Mouse (Mus musculus): ENCODE results near the gene Ufd1. TPM values are rescaled to one million over a fixed set of nuclear protein-coding genes. Genes with fewer than 3 reads are reported as not detected.

The Ufd1 gene
- polyA plus RNA-seq (2015; fragmentation: Nextera tagmentation; extraction: Ambion mirVana), result 116 and 119 TPM in 2 replicates

DNA sequence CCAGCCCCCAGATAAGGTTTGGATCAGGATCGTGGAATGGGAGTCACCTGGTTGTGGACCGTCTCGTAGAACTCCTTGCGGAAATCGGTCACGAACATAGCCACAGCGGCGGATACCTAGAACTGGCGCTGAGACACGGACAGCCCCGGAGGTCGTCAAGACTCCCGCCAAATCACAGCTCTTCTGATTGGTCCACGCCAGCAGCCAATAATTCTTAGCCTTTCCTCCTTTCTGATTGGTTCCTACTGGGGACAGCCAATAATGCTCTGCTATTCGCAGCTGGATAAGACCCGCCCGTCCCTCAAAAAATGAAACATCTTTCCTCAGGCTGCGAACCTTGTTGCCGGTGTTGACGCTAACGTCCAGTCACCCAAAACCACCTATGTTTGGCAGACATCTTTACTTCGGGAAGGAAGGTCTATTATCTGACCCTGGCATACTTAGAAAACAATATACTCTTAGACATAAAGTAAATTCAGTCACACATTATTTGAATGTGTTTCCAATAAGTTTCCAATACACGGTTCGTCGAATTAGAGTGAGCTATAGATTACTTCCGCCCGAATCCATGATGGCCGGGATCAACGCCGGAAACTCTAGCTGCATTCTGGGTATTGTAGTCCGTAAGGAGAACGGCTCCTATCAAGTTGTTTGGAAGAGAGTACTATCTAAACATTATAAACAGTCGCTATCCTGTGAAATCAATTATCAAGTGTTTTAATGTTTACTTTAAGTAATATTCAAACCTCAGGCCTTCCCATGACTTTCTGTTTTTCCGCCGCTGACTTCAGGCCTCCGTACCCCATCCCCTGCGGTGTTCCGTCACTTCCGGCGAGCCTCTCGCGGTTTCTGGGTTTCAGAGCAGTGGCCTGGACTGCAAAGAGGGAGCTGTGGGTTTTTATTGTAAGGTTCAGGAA is at the start of gene Ufd1, which contains the start of gene Cdc45:
Ufd1 (plus strand) TSS at position 312 of the 917 bp plus-strand sequence.
Cdc45 (minus strand) TSS at position 520 of the 917 bp plus-strand sequence.
- peak; percentile 96 for ATAC-seq (ENCODE audit: insufficient number of reproducible peaks, insufficient read depth, low FRiP score, low TSS enrichment, low read depth)
- under 1% methylated on average over 42 of the region's 42 CpGs for WGBS
- peak within 1 kb of the TSS; percentile 75 for H3K27ac ChIP-seq

DNA sequence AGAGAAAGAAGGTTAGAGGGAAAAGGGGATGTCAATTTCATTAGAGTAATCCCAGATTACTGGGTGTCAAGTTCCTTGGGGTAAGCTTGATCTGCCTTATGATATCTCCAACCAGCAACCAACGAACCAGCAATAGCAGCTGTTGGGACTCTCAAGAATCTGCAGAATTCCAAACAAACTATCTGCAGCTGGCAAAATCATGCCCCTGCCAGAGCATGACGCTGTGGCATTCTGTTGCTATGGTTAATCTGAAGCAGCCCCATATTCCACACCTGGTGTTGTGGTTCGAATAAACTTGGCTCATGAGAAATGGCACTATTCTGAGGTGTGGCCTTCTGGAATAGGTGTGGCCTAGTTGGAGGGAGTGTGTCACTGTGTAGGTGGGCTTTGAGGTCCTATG is 48.6 kb upstream of the Ufd1 start:
- Histone ChIP-seq H3K27me3 (no peaks in the 10 kb centered on the region), H3K27ac (no peak overlapping the region), H3K36me3 (no peaks in the 10 kb centered on the region), H3K4me2 (no peak overlapping the region), H3K9ac (no peak overlapping the region), H3K4me1 (no peaks in the 10 kb centered on the region), H3K4me3 (no peak overlapping the region), H3K9me3 (0 out of 2 replicates have a peak, but pooled peaks cover 2% of the 10 kb centered on the region)
- no peak for ATAC-seq (ENCODE audit: insufficient number of reproducible peaks, insufficient read depth, low FRiP score, low TSS enrichment, low read depth)
- 33% methylated on average over 3 of the region's 3 CpGs for WGBS

More for the DNA sequence above, at the start of gene Ufd1, which contains the start of gene Cdc45:
- Histone ChIP-seq H3K9ac (peak within 1 kb of the TSS; percentile 91), H3K4me1 (peaks cover 21% of the 10 kb centered on the region), H3K27me3 (no peaks in the 10 kb centered on the region), H3K36me3 (peaks cover 41% of the 10 kb centered on the region), H3K4me2 (peak within 1 kb of the TSS; percentile 85), H3K4me3 (peak within 1 kb of the TSS; percentile 80), H3K9me3 (no peaks in the 10 kb centered on the region)

DNA sequence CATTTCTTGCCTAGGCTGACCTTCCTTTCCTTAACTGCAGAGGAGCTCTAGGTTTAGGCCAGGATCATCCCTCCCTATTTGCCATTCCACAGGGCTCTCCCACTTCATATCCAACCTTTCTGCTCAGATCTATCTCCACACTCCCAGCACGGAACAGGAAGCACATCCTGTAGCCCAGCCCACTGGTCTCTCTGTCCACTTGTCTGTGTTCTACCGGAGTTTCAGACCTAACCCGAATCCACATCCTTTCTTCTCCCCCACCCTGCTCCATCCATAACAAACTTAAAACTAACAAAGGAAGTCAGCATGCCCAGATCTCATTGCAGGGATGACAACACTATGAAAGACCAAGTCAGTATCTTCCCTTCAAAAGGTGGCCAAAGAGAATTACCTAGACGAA is 45.2 kb upstream of the Ufd1 start:
- H3K36me3 ChIP-seq, result no peaks in the 10 kb centered on the region
- H3K9ac ChIP-seq, result no peak overlapping the region
- no peaks in the 10 kb centered on the region for H3K4me1 ChIP-seq
- no peak overlapping the region for H3K27ac ChIP-seq
- H3K4me3 ChIP-seq, result no peak overlapping the region
- H3K4me2 ChIP-seq, result no peak overlapping the region
- H3K27me3 ChIP-seq, result no peaks in the 10 kb centered on the region
- H3K9me3 ChIP-seq, result no peaks in the 10 kb centered on the region
- 73% methylated on average over 4 of the region's 4 CpGs for WGBS
- no peak for ATAC-seq (ENCODE audit: insufficient number of reproducible peaks, insufficient read depth, low FRiP score, low TSS enrichment, low read depth)

DNA sequence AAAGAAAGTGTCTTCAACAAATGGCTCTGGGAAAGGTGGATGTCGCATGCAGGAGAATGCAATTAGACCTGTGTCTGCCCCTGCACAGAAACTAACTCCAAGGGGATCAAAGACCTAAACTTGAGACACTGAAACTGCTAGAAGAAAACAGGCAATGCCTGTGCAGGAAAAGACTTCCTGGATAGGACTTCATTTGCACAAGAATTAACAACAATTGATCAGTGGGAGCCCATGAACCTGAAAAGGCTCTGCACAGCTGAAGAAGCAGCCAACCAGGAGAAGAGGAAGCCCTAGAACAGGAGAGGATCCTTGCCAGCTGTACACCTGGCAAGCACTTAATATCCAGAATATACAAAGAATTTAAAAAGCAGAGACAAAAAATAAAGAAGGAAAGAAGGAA is 42.1 kb upstream of the Ufd1 start:
- Histone ChIP-seq H3K4me1 (no peaks in the 10 kb centered on the region), H3K27me3 (peaks cover 10% of the 10 kb centered on the region), H3K4me3 (no peak overlapping the region), H3K9ac (no peak overlapping the region), H3K4me2 (no peak overlapping the region), H3K9me3 (no peaks in the 10 kb centered on the region), H3K36me3 (no peaks in the 10 kb centered on the region), H3K27ac (no peak overlapping the region)
- no peak for ATAC-seq (ENCODE audit: insufficient number of reproducible peaks, insufficient read depth, low FRiP score, low TSS enrichment, low read depth)
- 69% methylated on average over 1 of the region's 1 CpGs for WGBS

DNA sequence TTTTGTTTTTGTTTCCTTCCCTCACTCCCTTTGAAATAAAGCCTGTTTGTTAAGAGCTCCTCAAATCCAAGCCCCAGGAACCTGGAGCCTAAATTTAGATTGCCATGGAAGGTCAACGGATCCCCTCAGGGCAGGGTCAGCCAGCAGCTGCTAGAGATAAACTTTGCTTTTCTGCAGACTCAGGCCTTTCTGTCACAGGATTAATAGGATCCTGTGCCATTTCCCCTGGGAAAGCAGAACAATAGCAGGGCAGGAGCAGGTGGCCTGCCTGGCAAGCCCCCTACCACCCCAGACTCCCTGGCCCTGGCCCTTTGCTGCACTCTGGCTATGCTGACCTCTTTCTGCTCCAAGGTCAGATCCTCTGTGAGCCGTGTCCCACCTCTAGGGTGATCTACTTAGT is 37.6 kb upstream of the Ufd1 start:
- H3K27ac ChIP-seq, result no peak overlapping the region
- no peak overlapping the region for H3K4me3 ChIP-seq
- no peaks in the 10 kb centered on the region for H3K9me3 ChIP-seq
- H3K4me1 ChIP-seq, result peaks cover 14% of the 10 kb centered on the region
- H3K27me3 ChIP-seq, result peaks cover 54% of the 10 kb centered on the region
- no peaks in the 10 kb centered on the region for H3K36me3 ChIP-seq
- no peak for ATAC-seq (ENCODE audit: insufficient number of reproducible peaks, insufficient read depth, low FRiP score, low TSS enrichment, low read depth)
- 14% methylated on average over 2 of the region's 2 CpGs for WGBS
- H3K9ac ChIP-seq, result no peak overlapping the region
- no peak overlapping the region for H3K4me2 ChIP-seq

DNA sequence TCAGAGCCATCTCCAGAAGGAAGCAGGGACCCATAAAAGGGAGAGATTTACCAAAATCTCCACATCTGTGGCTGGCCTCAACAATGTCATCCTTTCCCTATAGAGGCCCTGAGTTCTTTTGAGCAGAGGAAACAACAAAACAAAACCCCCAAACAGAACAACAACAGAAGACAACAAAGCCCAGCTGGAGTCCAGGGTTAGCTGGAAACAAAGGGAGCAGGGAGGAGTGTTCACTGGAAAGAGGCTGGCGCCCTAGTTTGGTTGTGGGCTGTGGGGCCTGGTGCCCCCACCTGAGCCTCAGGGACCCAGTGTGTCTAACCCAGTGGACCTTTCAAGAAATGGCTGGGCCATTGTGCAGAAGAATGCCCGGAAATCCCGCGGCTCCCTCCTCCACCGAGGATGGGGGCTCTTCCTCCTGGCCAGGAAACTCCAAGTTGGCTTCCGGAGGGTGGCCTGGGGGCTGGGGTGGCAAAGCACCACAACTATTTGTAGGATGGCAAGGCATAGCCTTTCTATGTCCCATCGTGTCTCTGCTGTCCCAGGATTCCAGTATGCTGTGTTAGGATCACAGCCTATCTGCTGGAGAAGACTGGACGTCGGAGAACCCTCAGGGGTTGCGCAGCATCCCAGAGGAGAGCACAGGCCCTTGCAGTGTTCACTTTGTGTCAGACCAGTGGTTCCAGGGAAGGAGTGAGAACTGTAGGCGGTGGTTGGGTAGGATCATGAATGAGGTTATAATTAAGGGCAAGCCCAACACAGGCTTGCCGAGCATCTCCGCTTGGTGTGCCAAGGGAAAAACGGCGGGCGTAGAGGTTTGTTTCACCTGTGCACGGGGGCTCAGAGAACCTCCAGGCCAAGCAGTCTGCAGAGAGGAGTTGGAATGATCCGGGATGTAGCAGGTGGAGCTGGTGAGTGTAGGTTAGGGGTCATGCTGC is 35.7 kb upstream of the Ufd1 start:
- H3K36me3 ChIP-seq, result peaks cover 8% of the 10 kb centered on the region
- H3K9ac ChIP-seq, result no peak overlapping the region
- peaks cover 14% of the 10 kb centered on the region for H3K4me1 ChIP-seq
- peak overlapping the region; percentile 71 for H3K4me2 ChIP-seq
- H3K4me3 ChIP-seq, result peak overlapping the region; percentile 46; the same call in 1 of the 2 replicates
- H3K27ac ChIP-seq, result 0 out of 2 replicates have a peak overlapping the region, but pooled peaks have one; percentile 7
- 26% methylated on average over 18 of the region's 18 CpGs for WGBS
- ATAC-seq (ENCODE audit: insufficient number of reproducible peaks, insufficient read depth, low FRiP score, low TSS enrichment, low read depth), result no peak
- no peaks in the 10 kb centered on the region for H3K9me3 ChIP-seq
- H3K27me3 ChIP-seq, result peaks cover 66% of the 10 kb centered on the region

DNA sequence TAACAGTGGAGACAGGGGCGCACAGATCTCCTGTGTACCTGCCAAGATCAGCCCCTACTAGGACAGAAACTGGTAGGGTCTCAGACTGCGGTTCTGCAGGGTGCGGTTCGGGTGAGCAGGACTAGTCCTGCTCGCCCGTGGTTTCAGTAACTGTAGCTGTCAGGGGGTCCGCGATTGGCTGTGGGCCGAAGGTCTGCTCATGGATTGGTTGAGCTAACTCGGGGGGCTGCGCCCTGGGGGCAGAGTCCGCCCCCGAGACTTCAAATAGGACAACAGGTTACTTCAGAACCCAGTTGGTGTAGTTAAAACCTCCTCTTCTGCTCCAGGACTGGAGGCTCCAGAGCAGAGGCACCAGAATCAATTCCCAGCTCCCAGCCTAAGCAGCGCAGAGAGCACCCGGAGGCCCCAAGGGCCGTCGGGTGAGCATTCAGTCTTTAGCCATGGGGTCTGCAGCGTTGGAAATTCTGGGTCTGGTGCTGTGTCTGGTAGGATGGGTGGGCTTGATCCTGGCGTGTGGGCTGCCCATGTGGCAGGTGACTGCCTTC is 35.0 kb upstream of the Ufd1 start, which contains the start of gene Cldn5:
Cldn5 (plus strand) TSS at position 292 of the 545 bp plus-strand sequence.
- H3K36me3 ChIP-seq, result peaks cover 14% of the 10 kb centered on the region
- H3K9me3 ChIP-seq, result no peaks in the 10 kb centered on the region
- H3K27ac ChIP-seq, result 0 out of 2 replicates have a peak within 1 kb of the TSS, but pooled peaks have one; percentile 7
- H3K4me2 ChIP-seq, result peak within 1 kb of the TSS; percentile 71
- peak within 1 kb of the TSS; percentile 69 for H3K9ac ChIP-seq
- 5% methylated on average over 19 of the region's 19 CpGs for WGBS
- peak within 1 kb of the TSS; percentile 46 for H3K4me3 ChIP-seq
- peak; percentile 53; the same call in 1 of the 2 replicates for ATAC-seq (ENCODE audit: insufficient number of reproducible peaks, insufficient read depth, low FRiP score, low TSS enrichment, low read depth)
- H3K27me3 ChIP-seq, result peaks cover 66% of the 10 kb centered on the region
- H3K4me1 ChIP-seq, result peaks cover 14% of the 10 kb centered on the region

DNA sequence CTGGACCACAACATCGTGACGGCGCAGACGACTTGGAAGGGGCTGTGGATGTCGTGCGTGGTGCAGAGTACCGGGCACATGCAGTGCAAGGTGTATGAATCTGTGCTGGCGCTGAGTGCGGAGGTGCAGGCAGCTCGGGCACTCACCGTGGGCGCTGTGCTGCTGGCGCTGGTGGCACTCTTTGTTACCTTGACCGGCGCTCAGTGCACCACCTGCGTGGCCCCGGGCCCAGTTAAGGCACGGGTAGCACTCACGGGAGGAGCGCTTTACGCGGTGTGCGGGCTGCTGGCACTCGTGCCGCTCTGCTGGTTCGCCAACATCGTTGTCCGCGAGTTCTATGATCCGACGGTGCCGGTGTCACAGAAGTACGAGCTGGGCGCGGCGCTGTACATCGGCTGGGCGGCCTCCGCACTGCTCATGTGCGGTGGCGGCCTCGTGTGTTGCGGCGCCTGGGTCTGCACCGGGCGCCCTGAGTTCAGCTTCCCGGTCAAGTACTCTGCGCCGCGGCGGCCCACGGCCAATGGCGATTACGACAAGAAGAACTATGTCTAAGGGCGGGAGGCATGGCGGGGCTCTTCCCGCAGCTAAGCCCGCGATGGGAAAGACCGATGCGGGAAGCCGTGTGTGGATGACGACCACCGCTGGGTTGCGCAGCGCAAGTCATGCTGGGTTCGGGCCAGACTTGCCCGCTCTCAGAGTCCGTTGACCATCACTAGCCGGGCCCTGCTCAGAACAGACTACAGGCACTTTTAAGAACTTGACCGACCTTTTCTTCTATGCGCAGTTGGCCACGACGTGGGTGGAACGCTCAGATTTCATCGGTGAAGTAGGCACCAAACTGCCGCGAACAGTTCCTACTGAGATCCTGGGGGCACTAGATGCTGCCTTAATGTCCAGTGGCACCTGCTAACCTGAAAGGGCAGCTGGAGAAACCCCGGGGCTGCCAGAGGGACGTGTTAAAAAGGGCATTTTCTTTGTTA is 34.2 kb upstream of the Ufd1 start:
- peaks cover 22% of the 10 kb centered on the region for H3K36me3 ChIP-seq
- ATAC-seq (ENCODE audit: insufficient number of reproducible peaks, insufficient read depth, low FRiP score, low TSS enrichment, low read depth), result no peak
- H3K4me2 ChIP-seq, result peak overlapping the region; percentile 71
- peak overlapping the region; percentile 46 for H3K4me3 ChIP-seq
- H3K27ac ChIP-seq, result no peak overlapping the region
- no peaks in the 10 kb centered on the region for H3K9me3 ChIP-seq
- 2% methylated on average over 80 of the region's 80 CpGs for WGBS
- H3K4me1 ChIP-seq, result peaks cover 14% of the 10 kb centered on the region
- peak overlapping the region; percentile 69 for H3K9ac ChIP-seq
- H3K27me3 ChIP-seq, result peaks cover 66% of the 10 kb centered on the region

DNA sequence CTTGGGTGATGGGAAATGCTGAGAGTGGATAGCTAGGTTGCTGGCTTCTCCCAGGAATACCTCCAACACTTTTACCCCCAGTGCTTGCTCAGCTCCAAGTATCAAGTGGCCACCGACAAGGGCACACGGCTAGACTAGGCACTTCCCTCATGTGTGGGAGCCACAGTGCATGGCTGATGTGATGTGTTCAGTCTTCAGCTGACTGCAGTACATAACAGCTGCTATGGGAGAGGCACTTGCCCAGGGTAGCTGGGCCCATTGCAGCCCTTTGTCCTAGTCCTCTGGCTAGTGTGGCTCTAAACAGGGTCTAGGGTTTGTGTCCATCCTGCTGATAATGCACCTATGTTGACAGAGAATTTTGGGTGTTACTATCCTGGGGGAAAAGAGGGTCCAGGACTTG is 33.1 kb upstream of the Ufd1 start:
- Histone ChIP-seq H3K4me2 (peak overlapping the region; percentile 71), H3K36me3 (peaks cover 29% of the 10 kb centered on the region)

DNA sequence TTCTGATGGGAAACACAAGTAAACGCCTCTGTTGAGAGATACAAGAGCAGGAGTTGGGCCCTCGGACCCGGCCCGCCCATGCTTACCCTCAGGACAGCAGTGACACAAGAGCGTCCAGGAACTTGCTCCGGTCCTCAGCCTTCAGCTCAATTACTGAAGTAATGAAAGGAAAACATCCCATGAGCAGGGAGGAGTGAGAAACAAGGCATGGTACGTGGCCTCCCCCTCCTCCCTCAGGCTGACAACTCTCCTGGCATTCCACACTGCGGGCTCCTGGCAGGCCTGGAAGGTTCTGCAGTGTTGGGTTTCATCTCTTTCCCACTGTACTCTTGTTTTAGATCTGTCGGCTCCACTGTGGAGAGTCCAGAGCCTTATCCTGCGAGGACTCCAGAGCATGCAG is 29.8 kb upstream of the Ufd1 start:
- Histone ChIP-seq H3K9ac (no peak overlapping the region), H3K4me2 (no peak overlapping the region), H3K4me3 (no peak overlapping the region), H3K4me1 (peaks cover 7% of the 10 kb centered on the region), H3K27ac (no peak overlapping the region), H3K9me3 (no peaks in the 10 kb centered on the region), H3K36me3 (peaks cover 61% of the 10 kb centered on the region), H3K27me3 (peaks cover 33% of the 10 kb centered on the region)
- ATAC-seq (ENCODE audit: insufficient number of reproducible peaks, insufficient read depth, low FRiP score, low TSS enrichment, low read depth), result no peak
- WGBS, result 82% methylated on average over 10 of the region's 10 CpGs

More for the DNA sequence above, 33.1 kb upstream of the Ufd1 start:
- H3K27ac ChIP-seq, result no peak overlapping the region
- peaks cover 66% of the 10 kb centered on the region for H3K27me3 ChIP-seq
- no peak overlapping the region for H3K9ac ChIP-seq
- ATAC-seq (ENCODE audit: insufficient number of reproducible peaks, insufficient read depth, low FRiP score, low TSS enrichment, low read depth), result no peak
- no peaks in the 10 kb centered on the region for H3K9me3 ChIP-seq
- 50% methylated on average over 2 of the region's 2 CpGs for WGBS
- peaks cover 14% of the 10 kb centered on the region for H3K4me1 ChIP-seq
- peak overlapping the region; percentile 46; the same call in 1 of the 2 replicates for H3K4me3 ChIP-seq

Measured in embryonic facial prominence, embryonic 13.5 days (tissue).